Mouse (Mus musculus) spleen, adult 18-20 months (tissue): ENCODE data around the gene Cabcoco1.

ENCODE experiments used
- DNase-seq, 2 experiments: peaks; one replicate each; pipeline ENCODE4 v3.0.0; 2022; ENCODE audit warnings: mixed read lengths in 2 of 2

Cabcoco1 gene

GRCm38 (mm10) chr10:68541139-68541942, at the start of gene Cabcoco1:
TSS of gene Cabcoco1 (minus strand) at chr10:68541896.
- DNase-seq: peak; percentile 74 to 81

- DNase-seq: no peak
These were observed 48.0 kb upstream of the Cabcoco1 start for GRCm38 (mm10) chr10:68589530-68590252.

DNA sequence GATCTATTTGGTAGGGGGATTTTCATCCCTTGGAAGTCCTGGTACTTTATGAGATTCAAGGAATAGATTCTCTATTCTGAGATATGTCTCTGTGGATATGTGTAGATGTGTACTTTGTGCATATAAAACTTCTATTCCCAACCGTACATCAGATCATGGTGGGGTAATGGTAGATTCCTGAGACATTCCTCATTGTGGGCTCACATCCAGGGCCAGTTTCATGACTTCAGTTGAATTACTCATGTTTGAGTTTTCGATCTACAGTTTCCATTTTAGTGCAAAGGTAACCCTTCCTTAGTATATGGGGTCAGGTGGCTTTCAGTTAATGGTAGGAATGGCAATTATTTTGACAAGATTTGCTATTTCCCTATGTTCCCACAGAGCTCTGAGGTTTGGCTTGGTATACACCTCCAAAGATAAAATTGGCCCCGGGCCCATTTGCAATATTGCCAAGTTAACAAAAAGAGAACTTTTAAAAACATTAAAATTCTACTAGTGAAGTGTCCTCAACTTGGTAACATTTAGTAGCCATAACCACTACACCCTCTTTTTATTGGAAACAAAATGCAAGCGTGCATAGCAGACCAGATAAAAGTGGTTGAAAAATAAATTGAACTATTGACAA, 45.8 kb upstream of the Cabcoco1 start:
- DNase-seq: no peak

DNA sequence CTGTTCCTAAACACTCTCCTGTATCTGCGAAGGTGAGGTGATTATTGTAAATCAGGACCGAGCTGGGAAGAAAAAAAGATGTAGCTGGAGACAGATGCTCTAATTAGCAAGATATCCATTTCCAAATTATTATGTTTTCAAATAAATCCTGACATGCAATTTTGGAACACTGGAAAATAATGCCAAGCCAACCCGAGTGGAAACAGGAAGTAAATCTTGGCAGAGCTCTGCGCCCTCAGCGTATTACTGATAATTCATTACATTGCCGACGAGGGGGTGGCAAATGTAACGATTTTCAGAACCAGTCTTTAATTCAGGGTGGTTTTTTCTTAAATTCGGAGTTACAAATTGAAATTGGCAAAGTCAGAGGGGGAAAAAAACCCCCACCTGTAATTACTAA, 35.6 kb upstream of the Cabcoco1 start:
- no peak for DNase-seq

GRCm38 (mm10) chr10:68568172-68568571, 26.5 kb upstream of the Cabcoco1 start:
- no peak for DNase-seq

GRCm38 (mm10) chr10:68562344-68562743, 20.6 kb upstream of the Cabcoco1 start:
- DNase-seq: no peak

DNA sequence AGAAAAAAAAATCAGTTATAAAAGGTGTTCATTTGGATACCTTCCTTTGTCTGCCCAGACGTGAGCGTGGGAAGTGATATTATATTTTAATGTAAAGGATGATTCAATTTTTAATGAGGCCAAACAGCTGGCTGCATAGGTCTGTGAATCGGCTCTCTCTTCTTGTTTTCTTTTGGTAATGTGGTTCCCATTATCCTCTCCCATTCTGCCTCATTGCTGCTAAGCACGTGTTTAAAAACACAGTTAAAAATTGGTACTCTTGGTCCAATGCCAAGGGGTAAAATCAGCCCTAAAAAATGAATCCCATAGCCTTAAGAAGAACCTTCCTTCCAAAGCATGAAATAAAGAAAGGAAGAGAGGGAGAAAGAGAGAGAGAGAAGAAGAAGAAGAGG, 17.1 kb upstream of the Cabcoco1 start:
- no peak for DNase-seq

- no peak for DNase-seq
These were observed 16.6 kb upstream of the Cabcoco1 start for GRCm38 (mm10) chr10:68558105-68558827.

- no peak for DNase-seq
These were observed 12.0 kb upstream of the Cabcoco1 start for GRCm38 (mm10) chr10:68553677-68554076.

DNA sequence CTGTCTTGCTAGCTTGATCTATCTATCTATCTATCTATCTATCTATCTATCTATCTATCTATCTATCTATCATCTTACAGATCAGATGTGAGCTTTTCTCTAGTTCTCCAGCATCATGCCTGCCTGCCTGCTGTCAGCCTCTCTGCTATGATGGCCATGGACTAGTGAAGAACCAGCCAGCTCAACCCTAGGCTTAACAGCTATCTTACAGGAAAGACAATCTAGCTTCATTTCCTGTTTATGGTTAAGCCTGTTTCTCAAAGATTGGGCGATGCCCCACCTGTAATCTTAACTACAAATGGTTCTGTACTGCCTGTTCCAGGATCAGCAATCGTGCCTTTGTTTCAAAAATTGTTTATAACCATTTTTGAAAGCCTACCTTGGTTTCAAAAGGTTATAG, 10.9 kb upstream of the Cabcoco1 start:
- no peak for DNase-seq

DNA sequence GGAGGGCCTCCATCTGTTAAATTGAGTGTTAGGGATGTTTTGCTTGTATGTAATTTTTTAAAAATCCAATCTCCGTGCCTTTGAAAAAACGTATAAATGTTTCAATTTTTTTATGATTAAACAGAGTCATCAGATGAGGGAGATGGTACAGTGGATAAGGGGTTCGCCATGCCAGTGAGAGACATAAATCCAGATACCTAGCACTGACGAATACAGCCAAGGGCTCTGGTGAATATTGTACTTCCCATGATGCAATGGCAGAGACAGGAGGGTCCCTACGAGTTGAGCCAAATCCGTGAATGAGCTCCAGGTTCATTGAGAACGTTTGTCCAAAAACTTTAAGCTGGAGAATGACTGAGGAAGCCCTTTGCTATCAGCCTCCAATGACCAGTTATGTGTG, 9.6 kb upstream of the Cabcoco1 start:
- no peak for DNase-seq

GRCm38 (mm10) chr10:68550668-68551267, 9.1 kb upstream of the Cabcoco1 start:
- no peak for DNase-seq

DNA sequence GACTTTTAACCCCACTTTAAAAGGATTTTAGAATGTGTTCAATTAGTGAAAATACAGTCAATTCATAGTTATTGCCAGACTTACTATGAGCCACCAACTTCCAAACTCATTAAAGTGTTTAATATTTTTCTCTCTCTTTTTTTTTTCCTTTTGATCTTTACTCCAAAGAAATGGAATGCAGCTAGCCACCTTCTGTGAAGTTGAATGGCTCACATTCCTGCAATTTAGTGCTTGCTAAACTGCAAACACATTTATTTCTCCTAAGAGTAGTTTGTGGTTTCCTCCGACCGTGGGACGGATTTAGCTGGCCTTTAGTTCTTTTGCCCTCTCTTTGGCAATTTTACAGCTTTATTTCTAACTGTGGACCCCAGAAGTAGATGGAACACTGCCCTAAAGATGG, 1.4 kb upstream of the Cabcoco1 start:
- DNase-seq: no peak

GRCm38 (mm10) chr10:68541943-68542420, 286 bp upstream of the Cabcoco1 start:
- DNase-seq: no peak

GRCm38 (mm10) chr10:68540612-68541011, 1.1 kb downstream of the Cabcoco1 start:
- DNase-seq: no peak

DNA sequence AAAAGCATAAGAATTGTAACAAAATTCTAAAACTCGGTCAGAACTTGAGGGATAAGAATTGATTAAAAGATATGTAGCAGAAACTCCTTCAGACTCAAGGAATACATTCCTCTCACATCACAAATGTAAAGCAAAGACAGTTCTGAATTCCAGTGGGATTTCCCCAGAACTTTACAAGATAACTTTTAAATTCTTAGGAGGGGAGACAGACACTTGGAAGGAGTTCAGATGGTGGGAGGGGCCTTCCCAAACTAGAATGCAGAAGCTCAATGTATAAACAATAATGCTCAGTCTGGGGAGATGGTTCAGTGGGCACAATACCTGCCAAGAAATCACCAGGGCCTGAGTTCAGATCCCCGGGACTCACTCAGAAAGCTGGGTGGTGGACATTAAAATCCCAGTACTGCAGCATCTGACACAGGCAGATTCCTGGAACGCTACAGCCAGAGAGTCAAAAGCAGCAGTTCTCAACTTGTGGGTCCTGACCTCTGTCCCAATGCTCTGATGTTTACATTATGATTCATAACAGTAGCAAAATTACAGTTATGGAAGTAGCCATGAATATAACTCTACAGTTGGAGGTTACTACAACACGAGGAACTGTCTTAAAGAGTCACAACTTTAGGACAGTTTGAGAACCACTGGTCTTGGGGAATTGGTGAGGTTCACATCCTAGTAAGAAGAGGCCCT, 4.3 kb downstream of the Cabcoco1 start:
- DNase-seq: no peak

GRCm38 (mm10) chr10:68529364-68530049, 12.2 kb downstream of the Cabcoco1 start:
- no peak for DNase-seq

- no peak for DNase-seq
These were observed 12.7 kb downstream of the Cabcoco1 start for GRCm38 (mm10) chr10:68528958-68529357.

- no peak for DNase-seq
These were observed 19.6 kb downstream of the Cabcoco1 start for GRCm38 (mm10) chr10:68522106-68522505.

DNA sequence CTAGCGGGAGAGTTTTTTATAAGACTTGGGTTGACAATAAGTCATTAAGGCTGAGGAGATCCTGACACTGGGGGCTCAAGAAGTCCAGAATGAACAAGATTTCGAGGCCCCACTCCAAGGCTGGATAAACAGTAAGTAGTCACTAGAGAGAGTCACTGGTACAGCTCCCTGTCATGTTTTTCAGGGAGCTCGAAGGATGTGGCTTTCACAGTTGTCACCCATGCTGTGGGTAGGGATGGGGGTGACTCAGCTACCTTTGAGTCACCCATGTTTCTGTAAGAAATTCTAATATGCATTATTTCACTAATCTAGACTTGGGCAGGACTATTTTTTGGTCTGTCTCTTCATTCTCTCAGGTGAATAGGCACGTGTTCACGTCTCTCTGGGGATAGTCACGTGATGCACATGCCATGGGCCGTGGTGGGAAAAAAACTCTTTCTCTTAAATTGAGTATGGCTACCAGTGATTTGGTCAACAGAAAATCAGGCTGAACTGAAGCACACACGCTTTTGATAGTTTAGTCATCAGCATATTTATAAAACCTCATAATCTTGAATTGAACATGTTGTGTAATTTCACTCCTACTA, 29.2 kb downstream of the Cabcoco1 start:
- DNase-seq: no peak

DNA sequence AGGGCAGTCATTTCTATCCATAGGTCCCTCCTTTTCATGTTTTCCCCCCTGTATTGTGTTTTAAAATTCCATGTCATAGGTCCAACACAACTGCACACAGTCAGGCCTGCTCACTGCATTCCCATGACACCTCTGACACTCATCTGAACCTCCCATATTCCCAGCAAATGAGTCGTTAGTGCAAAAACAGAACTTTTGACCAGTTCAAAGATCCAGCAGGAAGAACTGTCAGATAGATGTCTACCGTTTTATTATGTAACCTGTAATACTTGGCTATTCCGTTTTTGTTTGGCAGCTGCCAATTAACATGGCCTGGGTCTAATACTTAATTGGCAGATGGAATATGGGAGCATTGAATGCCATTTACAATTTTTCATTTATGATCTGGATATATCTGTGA, 34.0 kb downstream of the Cabcoco1 start:
- no peak for DNase-seq
